Comparison of ENCODE assay signal across 8 mouse cellular contexts in genomic region chr7:16364319-16364718, GRCm38 (mm10). TPM values are rescaled to one million over a fixed set of nuclear protein-coding genes. Genes with fewer than 3 reads are reported as not detected.
DNase-seq lines count a peak whose midpoint lies in the region; ATAC-seq and TF ChIP-seq lines count a peak whose summit lies in the region.

No protein-coding gene starts in this region.

- H3K4me2 ChIP-seq in heart, embryonic 12.5 days, result no peak overlapping the region
- H3K4me2 ChIP-seq in neural tube, embryonic 11.5 days (ENCODE audit: low read depth), result no peak overlapping the region; the same call in 1 of the 2 replicates
- H3K4me2 ChIP-seq in kidney, postnatal 0 days (ENCODE audit: low read length), result no peak overlapping the region

- no peaks in the 10 kb centered on the region for H3K9me3 ChIP-seq in heart, embryonic 12.5 days (replicated peaks)
- no peaks in the 10 kb centered on the region for H3K9me3 ChIP-seq in neural tube, embryonic 11.5 days (ENCODE audit: control insufficient read depth, low read length)
- no peaks in the 10 kb centered on the region for H3K9me3 ChIP-seq in kidney, postnatal 0 days (replicated peaks; ENCODE audit: low read length)

- ATAC-seq in heart, embryonic 12.5 days (ENCODE audit: insufficient number of reproducible peaks, low FRiP score), result no peak
- ATAC-seq in neural tube, embryonic 11.5 days (ENCODE audit: insufficient read depth, low FRiP score, low TSS enrichment), result no peak
- ATAC-seq in kidney, postnatal 0 days (replicated peaks; ENCODE audit: low FRiP score, low read depth), result no peak

- H3K36me3 ChIP-seq in heart, embryonic 12.5 days, result peaks cover 72% of the 10 kb centered on the region
- peaks cover 5% of the 10 kb centered on the region; the same call in 1 of the 2 replicates for H3K36me3 ChIP-seq in neural tube, embryonic 11.5 days (ENCODE audit: control insufficient read depth, insufficient read depth, low read length)
- peaks cover 33% of the 10 kb centered on the region for H3K36me3 ChIP-seq in kidney, postnatal 0 days (ENCODE audit: insufficient read depth, low read length)

- H3K4me1 ChIP-seq in heart, embryonic 12.5 days (replicated peaks), result peaks cover 18% of the 10 kb centered on the region
- H3K4me1 ChIP-seq in neural tube, embryonic 11.5 days (ENCODE audit: control insufficient read depth, insufficient read depth, low read length), result peaks cover 20% of the 10 kb centered on the region
- H3K4me1 ChIP-seq in kidney, postnatal 0 days (replicated peaks; ENCODE audit: insufficient read depth, low read length), result no peaks in the 10 kb centered on the region

- H3K4me3 ChIP-seq in heart, embryonic 12.5 days, result no peak overlapping the region
- H3K4me3 ChIP-seq in neural tube, embryonic 11.5 days (ENCODE audit: low read depth, low read length), result no peak overlapping the region
- H3K4me3 ChIP-seq in kidney, postnatal 0 days (replicated peaks; ENCODE audit: low read depth, low read length), result no peak overlapping the region

- TF ChIP-seq CTCF in kidney, postnatal 0 days (IDR thresholded peaks at IDR 0.05; ENCODE audit: low read depth), result no peak

- no peak overlapping the region for H3K9ac ChIP-seq in heart, embryonic 12.5 days
- H3K9ac ChIP-seq in neural tube, embryonic 11.5 days (ENCODE audit: low read length), result no peak overlapping the region
- no peak overlapping the region for H3K9ac ChIP-seq in kidney, postnatal 0 days (ENCODE audit: low read depth, low read length)

- no peak for DNase-seq in heart, postnatal 25 days (ENCODE audit: low spot score)
- no peak for DNase-seq in neural tube, embryonic 11.5 days (ENCODE audit: low spot score)
- no peak for DNase-seq in neural tube, embryonic 10.5 days (ENCODE audit: extremely low spot score, low spot score)
- no peak for DNase-seq in kidney, postnatal 0 days (ENCODE audit: low spot score)
- peak; percentile 16 to 27 for DNase-seq in thymus, postnatal 36 days
- DNase-seq in right cerebral cortex, postnatal 14 days, result no peak
- DNase-seq in right cerebral cortex, adult 2 months (ENCODE audit: low spot score in 2 of 2), result no peak

- 59% methylated on average over 1 of the region's 1 CpGs for WGBS in heart, embryonic 12.5 days
- WGBS in neural tube, embryonic 11.5 days, result 70% methylated on average over 1 of the region's 1 CpGs
- 70% methylated on average over 1 of the region's 1 CpGs for whole genome bisulfite sequencing in kidney, postnatal 0 days

- H3K27ac ChIP-seq in heart, embryonic 12.5 days (ENCODE audit: poor library complexity, severe bottlenecking), result peak overlapping the region; percentile 41
- H3K27ac ChIP-seq in neural tube, embryonic 11.5 days (ENCODE audit: low read depth, low read length), result peak overlapping the region; percentile 79
- peak overlapping the region; percentile 58; the same call in 1 of the 2 replicates for H3K27ac ChIP-seq in kidney, postnatal 0 days

- intact Hi-C loops in heart, postnatal 25 days (cut with DNase I), result no loop called here

- H3K27me3 ChIP-seq in heart, embryonic 12.5 days (replicated peaks), result no peaks in the 10 kb centered on the region
- H3K27me3 ChIP-seq in neural tube, embryonic 11.5 days (ENCODE audit: control insufficient read depth, insufficient read depth, low read length), result no peaks in the 10 kb centered on the region
- no peaks in the 10 kb centered on the region for H3K27me3 ChIP-seq in kidney, postnatal 0 days (ENCODE audit: insufficient read depth, low read length)

RNA-seq across cellular contexts. Expression of gene Sae1, which starts 23.3 kb away (rescaled TPM):
- 232 and 254 TPM in 2 replicates for polyA plus RNA-seq in heart, embryonic 12.5 days (2016; fragmentation: Nextera tagmentation; extraction: Ambion mirVana)
- total RNA-seq in heart, postnatal 25 days (2021), result 10 to 100 TPM; 35.2 to 37.2 TPM
- 384 and 394 TPM in 2 replicates for polyA plus RNA-seq in neural tube, embryonic 11.5 days (2014; fragmentation: Nextera tagmentation; extraction: Ambion mirVana)
- 184 and 212 TPM in 2 replicates for polyA plus RNA-seq in kidney, postnatal 0 days (2015; fragmentation: Nextera tagmentation; extraction: Ambion mirVana)

RNA-seq across cellular contexts. Expression of gene Zc3h4, which starts 36.4 kb away (rescaled TPM):
- 14.3 and 14.9 TPM in 2 replicates for polyA plus RNA-seq in heart, embryonic 12.5 days (2016; fragmentation: Nextera tagmentation; extraction: Ambion mirVana)
- total RNA-seq in heart, postnatal 25 days (2021), result 10 to 100 TPM; 29.0 to 29.9 TPM
- 16.5 and 17.3 TPM in 2 replicates for polyA plus RNA-seq in neural tube, embryonic 11.5 days (2014; fragmentation: Nextera tagmentation; extraction: Ambion mirVana)
- polyA plus RNA-seq in kidney, postnatal 0 days (2015; fragmentation: Nextera tagmentation; extraction: Ambion mirVana), result 9.6 and 10.4 TPM in 2 replicates

RNA-seq across cellular contexts. Expression of gene Bbc3, which starts 56.1 kb away (rescaled TPM):
- 9.8 and 10.4 TPM in 2 replicates for polyA plus RNA-seq in heart, embryonic 12.5 days (2016; fragmentation: Nextera tagmentation; extraction: Ambion mirVana)
- 1 to 10 TPM; 3.7 to 4.7 TPM for total RNA-seq in heart, postnatal 25 days (2021)
- 8.4 and 11.9 TPM in 2 replicates for polyA plus RNA-seq in neural tube, embryonic 11.5 days (2014; fragmentation: Nextera tagmentation; extraction: Ambion mirVana)
- 12.4 and 13.1 TPM in 2 replicates for polyA plus RNA-seq in kidney, postnatal 0 days (2015; fragmentation: Nextera tagmentation; extraction: Ambion mirVana)

Comparison
In these comparisons a context has a peak if more than half of its experiments do, and no peak if none do; other contexts are left out.
1. DNase-seq: peak in thymus, postnatal 36 days (2 of 2); none in heart, postnatal 25 days (single experiment), neural tube, embryonic 11.5 days (single experiment), neural tube, embryonic 10.5 days (single experiment), kidney, postnatal 0 days (single experiment), right cerebral cortex, postnatal 14 days (single experiment) and right cerebral cortex, adult 2 months (0 of 2).
2. Peak in every context shown above with its lines, with median percentiles within 50 percentile points of each other: H3K27ac ChIP-seq.